Mouse (Mus musculus) E14TG2a.4 (cell line): ENCODE data around the gene Thumpd2.

Experiments used
- H3K27me3 ChIP-seq: 2 replicates; pipeline ENCODE4 v1.6.1; 2014; ENCODE audit warnings: low read length, control low read depth; ENCODE audit not compliant: insufficient read depth
- H3K36me3 ChIP-seq: 2 replicates; pipeline ENCODE4 v1.6.1; 2014; ENCODE audit warnings: low read length, control low read depth; ENCODE audit not compliant: insufficient read depth
- H3K4me1 ChIP-seq: replicated peaks from 2 replicates; pipeline ENCODE4 v1.6.1; 2014; ENCODE audit warnings: low read depth, low read length, control low read depth
- H3K4me3 ChIP-seq: replicated peaks from 2 replicates; pipeline ENCODE4 v1.5.1; 2014; ENCODE audit warnings: mild to moderate bottlenecking, low read length
- H3K9me3 ChIP-seq: 2 replicates; pipeline ENCODE4 v1.6.1; 2014; ENCODE audit warnings: low read length, control low read depth
- CTCF ChIP-seq: conservative IDR thresholded peaks from 2 replicates; pipeline ENCODE4 v1.5.1; 2014; ENCODE audit warnings: low read length
- NANOG ChIP-seq: IDR thresholded peaks from 2 replicates; pipeline ENCODE4 v1.6.1; 2014; ENCODE audit warnings: borderline replicate concordance, low read length, mixed read lengths
- POU5F1 ChIP-seq: IDR thresholded peaks from 2 replicates; pipeline ENCODE4 v1.6.1; 2014; ENCODE audit warnings: low read length, borderline replicate concordance

The Thumpd2 gene

DNA sequence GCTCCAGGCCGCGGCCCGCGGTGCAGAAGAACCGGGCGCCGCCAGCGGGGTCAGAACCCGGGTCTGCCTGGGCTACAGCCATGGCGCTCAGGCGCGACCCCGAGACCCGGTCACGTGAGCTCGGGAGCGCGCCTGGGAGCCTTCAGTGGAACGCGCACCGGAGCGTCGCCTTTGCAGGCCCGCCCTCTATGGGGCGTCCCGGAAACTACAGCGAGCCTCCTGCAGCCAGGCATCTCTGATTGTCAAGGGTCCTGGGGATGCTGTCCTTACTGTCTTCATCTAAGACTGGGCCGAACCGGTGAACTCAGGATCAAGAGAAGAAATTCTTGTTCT is at the start of gene Thumpd2:
Thumpd2 (minus strand) TSS at position 104 of the 333 bp plus-strand sequence.
- Histone ChIP-seq H3K4me1 (peaks cover 14% of the 10 kb centered on the region), H3K27me3 (no peaks in the 10 kb centered on the region), H3K9me3 (peaks cover 33% of the 10 kb centered on the region), H3K36me3 (peaks cover 37% of the 10 kb centered on the region), H3K4me3 (peak within 1 kb of the TSS; percentile 88)
- TF ChIP-seq NANOG (no peak), POU5F1 (no peak), CTCF (peak; percentile 78)

- Histone ChIP-seq H3K4me3 (no peak overlapping the region), H3K36me3 (no peaks in the 10 kb centered on the region), H3K27me3 (no peaks in the 10 kb centered on the region), H3K4me1 (no peaks in the 10 kb centered on the region), H3K9me3 (no peaks in the 10 kb centered on the region)
- TF ChIP-seq CTCF (no peak), POU5F1 (no peak), NANOG (no peak)
Measured at GRCm38 (mm10) chr17:81104237-81104636, 39.4 kb upstream of the Thumpd2 start.

DNA sequence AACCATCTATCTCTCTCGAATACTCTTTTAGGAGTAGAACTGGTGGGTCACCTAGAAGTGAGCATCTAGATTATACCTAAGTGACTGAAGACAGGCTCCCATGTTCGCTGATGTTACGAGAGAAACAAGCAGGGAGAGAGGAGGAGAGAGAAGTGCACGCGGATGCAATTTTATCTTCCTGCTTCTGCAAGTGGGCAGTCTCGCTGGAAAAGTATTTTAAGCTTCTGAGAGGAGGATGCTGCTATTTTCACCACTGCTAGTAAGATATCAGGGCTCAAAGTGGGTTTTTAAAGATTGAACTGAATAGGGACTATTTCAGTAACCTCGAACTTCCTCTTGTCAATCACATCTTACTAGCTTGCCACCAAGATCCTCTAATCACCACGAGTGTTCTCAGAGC is 38.0 kb upstream of the Thumpd2 start:
- H3K36me3 ChIP-seq, result no peaks in the 10 kb centered on the region
- no peaks in the 10 kb centered on the region for H3K4me1 ChIP-seq
- TF ChIP-seq CTCF, result no peak
- TF ChIP-seq NANOG, result no peak
- TF ChIP-seq POU5F1, result no peak
- H3K9me3 ChIP-seq, result no peaks in the 10 kb centered on the region
- no peak overlapping the region for H3K4me3 ChIP-seq
- H3K27me3 ChIP-seq, result no peaks in the 10 kb centered on the region

DNA sequence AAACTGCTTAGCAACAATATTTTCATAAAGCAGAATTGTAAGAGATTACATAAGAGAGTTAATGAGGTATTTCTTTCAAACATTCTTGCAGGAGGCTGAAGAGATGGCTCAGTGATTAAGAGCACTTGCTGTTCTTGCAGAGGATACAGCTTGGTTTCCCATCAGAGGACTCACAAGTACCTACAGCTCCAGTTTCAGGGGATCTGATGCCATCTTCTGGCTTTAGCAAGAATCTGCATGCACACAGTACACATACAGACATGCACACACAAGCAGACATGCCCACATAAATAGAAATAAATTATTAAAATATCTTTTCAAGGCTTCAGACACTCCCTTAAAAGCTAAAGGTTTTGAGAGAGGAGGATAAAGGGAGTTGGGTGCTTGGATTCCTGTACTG is 33.6 kb upstream of the Thumpd2 start:
- no peaks in the 10 kb centered on the region for H3K4me1 ChIP-seq
- no peak overlapping the region for H3K4me3 ChIP-seq
- H3K36me3 ChIP-seq, result no peaks in the 10 kb centered on the region
- peak; percentile 27 for TF ChIP-seq CTCF
- TF ChIP-seq POU5F1, result no peak
- H3K9me3 ChIP-seq, result no peaks in the 10 kb centered on the region
- no peaks in the 10 kb centered on the region for H3K27me3 ChIP-seq

GRCm38 (mm10) chr17:81096490-81096889 is 31.6 kb upstream of the Thumpd2 start:
- no peak for TF ChIP-seq POU5F1
- TF ChIP-seq CTCF, result no peak
- TF ChIP-seq NANOG, result no peak
- Histone ChIP-seq H3K4me1 (no peaks in the 10 kb centered on the region), H3K36me3 (no peaks in the 10 kb centered on the region)

GRCm38 (mm10) chr17:81092794-81093193 is 27.9 kb upstream of the Thumpd2 start:
- Histone ChIP-seq H3K4me3 (no peak overlapping the region), H3K36me3 (no peaks in the 10 kb centered on the region), H3K27me3 (no peaks in the 10 kb centered on the region), H3K4me1 (no peaks in the 10 kb centered on the region), H3K9me3 (no peaks in the 10 kb centered on the region)
- TF ChIP-seq CTCF (no peak), POU5F1 (no peak), NANOG (no peak)

More at GRCm38 (mm10) chr17:81096490-81096889, 31.6 kb upstream of the Thumpd2 start:
- Histone ChIP-seq H3K4me3 (no peak overlapping the region), H3K27me3 (no peaks in the 10 kb centered on the region), H3K9me3 (no peaks in the 10 kb centered on the region)

DNA sequence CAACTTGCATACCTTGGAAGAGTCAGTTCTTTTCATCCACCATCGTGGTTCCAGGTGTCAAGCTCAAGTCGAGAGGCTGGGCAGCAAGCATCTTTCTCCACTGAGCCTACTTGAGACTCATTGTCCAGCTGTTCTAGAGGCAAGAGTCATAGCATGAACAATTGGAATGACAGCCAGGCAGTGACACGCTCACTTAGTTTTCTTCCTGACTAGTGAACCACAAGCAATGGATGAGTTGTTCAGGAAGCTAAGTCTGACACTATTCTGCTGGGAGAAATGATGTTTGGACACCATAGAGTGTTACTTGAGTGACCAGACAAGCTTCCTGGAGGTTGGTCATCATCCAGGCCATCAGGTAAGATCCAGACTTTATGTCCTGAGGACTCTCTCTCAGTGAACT is 24.0 kb upstream of the Thumpd2 start:
- no peak for TF ChIP-seq NANOG
- TF ChIP-seq CTCF, result no peak
- no peak for TF ChIP-seq POU5F1
- H3K4me3 ChIP-seq, result no peak overlapping the region
- H3K9me3 ChIP-seq, result no peaks in the 10 kb centered on the region
- no peaks in the 10 kb centered on the region for H3K36me3 ChIP-seq
- no peaks in the 10 kb centered on the region for H3K4me1 ChIP-seq
- H3K27me3 ChIP-seq, result no peaks in the 10 kb centered on the region

GRCm38 (mm10) chr17:81087735-81088134 is 22.9 kb upstream of the Thumpd2 start:
- Histone ChIP-seq H3K36me3 (no peaks in the 10 kb centered on the region), H3K9me3 (no peaks in the 10 kb centered on the region), H3K27me3 (no peaks in the 10 kb centered on the region), H3K4me1 (no peaks in the 10 kb centered on the region), H3K4me3 (no peak overlapping the region)
- TF ChIP-seq CTCF, result no peak
- TF ChIP-seq NANOG, result no peak
- no peak for TF ChIP-seq POU5F1

GRCm38 (mm10) chr17:81064279-81064978 is 453 bp downstream of the Thumpd2 start:
- Histone ChIP-seq H3K9me3 (peaks cover 33% of the 10 kb centered on the region), H3K4me3 (peak overlapping the region; percentile 88), H3K36me3 (peaks cover 43% of the 10 kb centered on the region), H3K4me1 (peaks cover 14% of the 10 kb centered on the region), H3K27me3 (no peaks in the 10 kb centered on the region)
- TF ChIP-seq POU5F1, result no peak
- no peak for TF ChIP-seq NANOG
- no peak for TF ChIP-seq CTCF
